Comparison of ENCODE assay signal across 26 mouse cellular contexts in genomic region chr3:133227258-133228012, GRCm38 (mm10). TPM values are rescaled to one million over a fixed set of nuclear protein-coding genes. Genes with fewer than 3 reads are reported as not detected.
A peak's percentile ranks its signal among the peaks of the same experiment; 100 is the strongest.
DNase-seq lines count a peak whose midpoint lies in the region; ATAC-seq and TF ChIP-seq lines count a peak whose summit lies in the region.
"Had no signal": no experiment of that assay in that cellular context is flagged by ENCODE, and none has a peak within 500 bp of the region (broad histone marks: within the 10 kb centered on the region; RNA-seq: fewer than 3 reads in every experiment).

No protein-coding gene starts in this region.

- H3K9ac ChIP-seq in lung, embryonic 14.5 days, result no peak overlapping the region
- H3K9ac ChIP-seq in intestine, embryonic 15.5 days, result no peak overlapping the region
- H3K9ac ChIP-seq: embryonic facial prominence, embryonic 12.5 days; heart, embryonic 15.5 days; hindbrain, embryonic 14.5 days; neural tube, embryonic 15.5 days had no signal

- no peaks in the 10 kb centered on the region for H3K27me3 ChIP-seq in lung, embryonic 14.5 days (ENCODE audit: insufficient read depth, low read length)
- H3K27me3 ChIP-seq in intestine, embryonic 15.5 days (replicated peaks), result no peaks in the 10 kb centered on the region
- H3K27me3 ChIP-seq: embryonic facial prominence, embryonic 12.5 days; heart, embryonic 15.5 days; neural tube, embryonic 15.5 days had no signal

- peak overlapping the region; percentile 32; the same call in 1 of the 2 replicates for H3K4me2 ChIP-seq in lung, embryonic 14.5 days
- H3K4me2 ChIP-seq in intestine, embryonic 15.5 days (replicated peaks), result peak overlapping the region; percentile 17; the same call in 1 of the 2 replicates
- H3K4me2 ChIP-seq: embryonic facial prominence, embryonic 12.5 days; heart, embryonic 15.5 days; hindbrain, embryonic 14.5 days; midbrain, embryonic 11.5 days; neural tube, embryonic 15.5 days had no signal

- H3K9me3 ChIP-seq in lung, embryonic 14.5 days (ENCODE audit: low read depth, low read length), result no peaks in the 10 kb centered on the region
- no peaks in the 10 kb centered on the region for H3K9me3 ChIP-seq in intestine, embryonic 15.5 days
- H3K9me3 ChIP-seq: embryonic facial prominence, embryonic 12.5 days; heart, embryonic 15.5 days; neural tube, embryonic 15.5 days had no signal

- 0 out of 2 replicates have a peak, but pooled peaks cover 8% of the 10 kb centered on the region for H3K4me1 ChIP-seq in lung, embryonic 14.5 days (ENCODE audit: insufficient read depth)
- H3K4me1 ChIP-seq in intestine, embryonic 15.5 days (replicated peaks), result no peaks in the 10 kb centered on the region
- H3K4me1 ChIP-seq: embryonic facial prominence, embryonic 12.5 days; heart, embryonic 15.5 days; neural tube, embryonic 15.5 days had no signal

- H3K4me3 ChIP-seq in lung, embryonic 14.5 days (ENCODE audit: low read depth, low read length), result no peak overlapping the region
- no peak overlapping the region for H3K4me3 ChIP-seq in intestine, embryonic 15.5 days (replicated peaks)
- H3K4me3 ChIP-seq: embryonic facial prominence, embryonic 12.5 days; heart, embryonic 15.5 days; left cerebral cortex, adult 2 months; neural tube, embryonic 15.5 days had no signal

- no peaks in the 10 kb centered on the region for H3K36me3 ChIP-seq in lung, embryonic 14.5 days (ENCODE audit: insufficient read depth)
- no peaks in the 10 kb centered on the region for H3K36me3 ChIP-seq in intestine, embryonic 15.5 days
- H3K36me3 ChIP-seq: embryonic facial prominence, embryonic 12.5 days; heart, embryonic 15.5 days; neural tube, embryonic 15.5 days had no signal

- TF ChIP-seq CTCF in lung, embryonic 14.5 days (IDR thresholded peaks at IDR 0.05; ENCODE audit: low read depth), result no peak

- peak; percentile 76 for DNase-seq in lung, embryonic 14.5 days
- no peak for DNase-seq in lung, postnatal 10 days
- DNase-seq in kidney, adult 8-10 months, result peak; percentile 74 to 76
- DNase-seq in kidney, postnatal 10 days, result peak; percentile 55
- no peak for DNase-seq in right cerebral cortex, postnatal 10 days (ENCODE audit: low spot score in 2 of 2)
- DNase-seq in natural killer cell, adult 2 months (ENCODE audit: low spot score in 2 of 2), result no peak
- DNase-seq: adrenal gland, postnatal 10 days; cerebellum, adult 18-20 months; cerebellum, postnatal 25 days; gastrocnemius, postnatal 36 days; heart, postnatal 36 days; right cerebral cortex, adult 18-20 months; thymus, postnatal 25 days had no signal

- ATAC-seq in lung, embryonic 14.5 days (ENCODE audit: insufficient read depth), result peak; percentile 86
- peak; percentile 69 for ATAC-seq in intestine, embryonic 15.5 days
- ATAC-seq in megakaryocyte-erythroid progenitor cell, adult 5-6 weeks (replicated peaks; ENCODE audit: low FRiP score, low TSS enrichment, poor library complexity, severe bottlenecking), result no peak
- ATAC-seq: activated CD4-positive, CD25-positive, alpha-beta regulatory T cell, adult 4 months had no signal

- H3K27ac ChIP-seq in lung, embryonic 14.5 days (ENCODE audit: low read depth), result no peak overlapping the region
- no peak overlapping the region for H3K27ac ChIP-seq in intestine, embryonic 15.5 days
- H3K27ac ChIP-seq: embryonic facial prominence, embryonic 12.5 days; heart, embryonic 15.5 days; hindbrain, embryonic 14.5 days; left cerebral cortex, adult 2 months; neural tube, embryonic 15.5 days had no signal

- 33% methylated on average over 19 of the region's 19 CpGs for WGBS in lung, embryonic 14.5 days
- WGBS in intestine, embryonic 15.5 days, result 60% methylated on average over 19 of the region's 19 CpGs

RNA-seq across cellular contexts. Expression of gene Arhgef38, which starts 7.3 kb away (rescaled TPM):
- polyA plus RNA-seq in lung, embryonic 14.5 days (2014; fragmentation: Nextera tagmentation; extraction: Ambion mirVana), result 0.89 and 1.1 TPM in 2 replicates
- polyA plus RNA-seq in intestine, embryonic 15.5 days (2015; fragmentation: Nextera tagmentation; extraction: Ambion mirVana), result 2.1 and 2.7 TPM in 2 replicates
- total RNA-seq in megakaryocyte-erythroid progenitor cell, adult 5-6 weeks (2014; fragmentation: Nextera tagmentation), result not detected in 2 replicates
- total RNA-seq in megakaryocyte-erythroid progenitor cell, adult 5-6 weeks (2017), result not detected in 2 replicates
- total RNA-seq: adrenal gland, postnatal 10 days; gastrocnemius, adult 18-20 months; gastrocnemius, postnatal 36 days; heart, postnatal 36 days; left cerebral cortex, adult 2 months had no signal
- polyA plus RNA-seq: activated CD4-positive, CD25-positive, alpha-beta regulatory T cell, adult 4 months; forebrain, embryonic 11.5 days; limb, embryonic 11.5 days; liver, adult 2 months had no signal

Comparison
In these comparisons a context has a peak if more than half of its experiments do, and no peak if none do; other contexts are left out.
1. DNase-seq: peak in lung, embryonic 14.5 days (single experiment), kidney, adult 8-10 months (2 of 2) and kidney, postnatal 10 days (single experiment); none in lung, postnatal 10 days (single experiment), right cerebral cortex, postnatal 10 days (0 of 2) and natural killer cell, adult 2 months (0 of 2).